Mouse (Mus musculus) C2C12 (cell line): Measurements from ENCODE around the gene Myo19. TPM values are rescaled to one million over a fixed set of nuclear protein-coding genes. Genes with fewer than 3 reads are reported as not detected.

Experiments
- H3K27me3 ChIP-seq: one replicate; pipeline ENCODE4 v1.6.1; 2011; ENCODE audit not compliant: control insufficient read depth, insufficient read depth, insufficient read length
- H3K36me3 ChIP-seq: one replicate; pipeline ENCODE4 v1.6.1; 2011; ENCODE audit not compliant: control insufficient read depth, insufficient read depth
- H3K4me3 ChIP-seq: one replicate; pipeline ENCODE4 v1.5.1; 2011; ENCODE audit warnings: mild to moderate bottlenecking, control low read depth; ENCODE audit not compliant: poor library complexity, insufficient read depth, severe bottlenecking
- H3K79me2 ChIP-seq: one replicate; pipeline ENCODE4 v1.6.1; 2011; ENCODE audit not compliant: control insufficient read depth, insufficient read depth
- H3K79me3 ChIP-seq: one replicate; pipeline ENCODE4 v1.6.1; 2011; ENCODE audit warnings: low read depth, control low read depth
- H3ac ChIP-seq: one replicate; pipeline ENCODE3; 2011; ENCODE audit warnings: low read depth; ENCODE audit not compliant: control insufficient read depth, insufficient read length
- CEBPB ChIP-seq: IDR thresholded peaks from one replicate; pipeline ENCODE4 v1.6.1; 2011; ENCODE audit warnings: low read depth, mild to moderate bottlenecking, control low read depth, moderate library complexity
- CTCF ChIP-seq: IDR thresholded peaks from one replicate; pipeline ENCODE4 v1.5.1; 2011; ENCODE audit not compliant: control insufficient read depth, insufficient read depth, insufficient read length
- FOSL1 ChIP-seq: IDR thresholded peaks from one replicate; pipeline ENCODE4 v1.8.0; 2011; ENCODE audit warnings: mild to moderate bottlenecking, low read length; ENCODE audit not compliant: poor library complexity, insufficient read depth, severe bottlenecking
- MAX ChIP-seq: IDR thresholded peaks from one replicate; pipeline ENCODE4 v1.6.1; 2011; ENCODE audit warnings: mild to moderate bottlenecking, control low read depth
- MYOD1 ChIP-seq: IDR thresholded peaks from one replicate; pipeline ENCODE4 v1.6.1; 2011; ENCODE audit warnings: low read depth; ENCODE audit not compliant: control insufficient read depth, insufficient read length
- MYOG ChIP-seq: IDR thresholded peaks from one replicate; pipeline ENCODE4 v1.6.1; 2011; ENCODE audit not compliant: control insufficient read depth, insufficient read length; ENCODE audit errors: extremely low read depth
- USF1 ChIP-seq: IDR thresholded peaks from one replicate; pipeline ENCODE4 v1.6.1; 2011; ENCODE audit warnings: low read depth, mild to moderate bottlenecking, control low read depth, moderate library complexity
- long read RNA-seq, 2 experiments: library from polyadenylated mRNA; unstranded; transcript quantifications; one replicate each; pipeline ENCODE4 v2.0.0; 2019 to 2020
- polyA plus RNA-seq: library from polyadenylated mRNA; unstranded; fragments of >200 nt; fragmentation: generic; extraction: Trizol; gene quantifications from one replicate; pipeline ENCODE4 v1.2.1, GENCODE M21; 2012; ENCODE audit warnings: missing spikeins

The Myo19 gene
- 13.2 TPM for polyA plus RNA-seq
- long read RNA-seq, experiment 1, full-length matches to known transcripts = 2 of 3 reads
- long read RNA-seq, experiment 1, partial matches to known transcripts = 0 of 3 reads
- long read RNA-seq, experiment 1, other reads (novel, unspliced or antisense) = 1 of 3 reads
- long read RNA-seq, experiment 2, full-length matches to known transcripts = 48 of 75 reads
- long read RNA-seq, experiment 2, partial matches to known transcripts = 8 of 75 reads
- long read RNA-seq, experiment 2, other reads (novel, unspliced or antisense) = 19 of 75 reads

- no peaks in the 10 kb centered on the region for H3K27me3 ChIP-seq
- TF ChIP-seq MYOD1 (no peak), MYOG (no peak), CEBPB (no peak), USF1 (peak; percentile 42), MAX (peak; percentile 99), FOSL1 (no peak), CTCF (peak; percentile 17)
- peaks cover 55% of the 10 kb centered on the region for H3K79me2 ChIP-seq
- H3K36me3 ChIP-seq = peaks cover 51% of the 10 kb centered on the region
- peak within 1 kb of the TSS; percentile 90 for H3ac ChIP-seq
- peaks cover 23% of the 10 kb centered on the region for H3K79me3 ChIP-seq
- peak within 1 kb of the TSS; percentile 56 for H3K4me3 ChIP-seq
Measured at GRCm38 (mm10) chr11:84879772-84880464, at the start of gene Myo19, which contains the start of gene Pigw. Myo19 (plus strand) TSS chr11:84880148. Pigw (minus strand) TSS chr11:84880285.

- peaks cover 6% of the 10 kb centered on the region for H3K79me2 ChIP-seq
Measured at GRCm38 (mm10) chr11:84839330-84839729, 40.6 kb upstream of the Myo19 start.

GRCm38 (mm10) chr11:84846741-84847474 lies 33.0 kb upstream of the Myo19 start:
- H3K79me2 ChIP-seq = peaks cover 15% of the 10 kb centered on the region
- no peak overlapping the region for H3ac ChIP-seq
- H3K36me3 ChIP-seq = peaks cover 84% of the 10 kb centered on the region
- TF ChIP-seq CTCF (no peak), MYOD1 (no peak), MAX (no peak), FOSL1 (no peak), USF1 (no peak), MYOG (no peak), CEBPB (no peak)
- H3K79me3 ChIP-seq = peaks cover 2% of the 10 kb centered on the region
- H3K4me3 ChIP-seq = no peak overlapping the region
- no peaks in the 10 kb centered on the region for H3K27me3 ChIP-seq

More at GRCm38 (mm10) chr11:84839330-84839729, 40.6 kb upstream of the Myo19 start:
- no peaks in the 10 kb centered on the region for H3K27me3 ChIP-seq
- no peaks in the 10 kb centered on the region for H3K79me3 ChIP-seq
- TF ChIP-seq MYOD1 = no peak
- no peak for TF ChIP-seq CEBPB
- TF ChIP-seq FOSL1 = no peak
- no peak for TF ChIP-seq MAX
- no peak for TF ChIP-seq CTCF
- no peak for TF ChIP-seq MYOG
- TF ChIP-seq USF1 = no peak
- no peak overlapping the region for H3ac ChIP-seq
- H3K36me3 ChIP-seq = peaks cover 94% of the 10 kb centered on the region
- no peak overlapping the region for H3K4me3 ChIP-seq

GRCm38 (mm10) chr11:84847475-84848090 lies 32.4 kb upstream of the Myo19 start:
- peaks cover 2% of the 10 kb centered on the region for H3K79me3 ChIP-seq
- no peak overlapping the region for H3K4me3 ChIP-seq
- no peak for TF ChIP-seq MYOG
- no peak for TF ChIP-seq MAX
- no peak for TF ChIP-seq FOSL1
- no peak for TF ChIP-seq USF1
- no peak for TF ChIP-seq CEBPB
- TF ChIP-seq MYOD1 = no peak
- TF ChIP-seq CTCF = no peak
- peaks cover 85% of the 10 kb centered on the region for H3K36me3 ChIP-seq
- H3ac ChIP-seq = no peak overlapping the region
- peaks cover 15% of the 10 kb centered on the region for H3K79me2 ChIP-seq
- H3K27me3 ChIP-seq = no peaks in the 10 kb centered on the region

GRCm38 (mm10) chr11:84855285-84855684 lies 24.7 kb upstream of the Myo19 start:
- H3K36me3 ChIP-seq = peaks cover 94% of the 10 kb centered on the region
- H3K79me3 ChIP-seq = peaks cover 7% of the 10 kb centered on the region
- no peak overlapping the region for H3ac ChIP-seq
- no peak overlapping the region for H3K4me3 ChIP-seq
- TF ChIP-seq CEBPB = no peak
- TF ChIP-seq MYOG = no peak
- TF ChIP-seq MAX = no peak
- peaks cover 32% of the 10 kb centered on the region for H3K79me2 ChIP-seq
- no peaks in the 10 kb centered on the region for H3K27me3 ChIP-seq
